Mouse (Mus musculus) ovary, postnatal 10 days (tissue): ENCODE results near the gene Josd1.
A peak's percentile ranks its signal among the peaks of the same experiment; 100 is the strongest.

Experiments
- DNase-seq: peaks from one replicate; pipeline ENCODE4 v3.0.0; 2022; ENCODE audit warnings: low spot score

Josd1 gene

DNA sequence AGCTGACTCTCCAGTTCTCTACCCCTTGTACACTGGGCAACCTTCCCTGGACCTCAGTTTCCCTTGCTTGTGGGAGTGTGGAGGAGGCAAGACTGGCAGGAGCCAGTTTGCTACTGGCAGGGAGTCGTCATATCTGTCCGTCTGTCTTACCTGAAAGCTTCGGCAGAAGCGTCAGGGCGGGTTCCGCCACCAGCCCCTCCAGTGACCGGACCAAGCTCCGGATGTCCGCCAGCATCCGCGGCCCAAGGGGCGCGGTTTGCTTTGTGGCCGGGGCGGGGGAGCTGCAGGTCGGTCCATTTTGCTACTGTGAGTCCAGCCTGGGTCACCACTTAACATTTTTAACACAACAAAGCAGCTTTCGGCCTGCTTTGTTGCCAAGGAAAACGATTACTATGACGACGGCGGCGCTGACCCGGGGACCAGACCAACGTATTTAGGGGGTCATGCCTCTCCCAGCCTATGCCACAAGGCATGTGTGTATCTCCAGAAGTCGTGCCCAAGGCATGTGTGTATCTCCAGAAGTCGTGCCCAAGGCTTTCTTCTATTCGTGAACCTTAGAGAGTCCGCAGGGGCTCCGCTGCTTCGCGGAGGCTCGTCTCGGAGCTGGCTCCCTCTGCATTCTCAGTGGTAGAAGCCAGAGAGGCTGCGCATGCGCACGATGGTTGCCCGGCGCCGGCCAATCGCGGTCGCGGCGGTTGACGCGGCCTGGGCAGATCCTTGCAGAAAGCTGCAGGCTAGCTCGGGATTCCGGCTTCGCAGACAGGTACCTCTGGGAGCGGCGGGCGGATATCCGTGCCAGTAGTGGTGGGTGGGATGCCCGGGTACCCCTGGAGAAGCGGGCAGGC, 29.0 kb downstream of the Josd1 start, which contains the start of the genes Fam227a and Cby1:
Fam227a (minus strand) TSS at position 426 of the 845 bp plus-strand sequence.
Cby1 (plus strand) TSS at position 669 of the 845 bp plus-strand sequence.
- peak; percentile 99 for DNase-seq

DNA sequence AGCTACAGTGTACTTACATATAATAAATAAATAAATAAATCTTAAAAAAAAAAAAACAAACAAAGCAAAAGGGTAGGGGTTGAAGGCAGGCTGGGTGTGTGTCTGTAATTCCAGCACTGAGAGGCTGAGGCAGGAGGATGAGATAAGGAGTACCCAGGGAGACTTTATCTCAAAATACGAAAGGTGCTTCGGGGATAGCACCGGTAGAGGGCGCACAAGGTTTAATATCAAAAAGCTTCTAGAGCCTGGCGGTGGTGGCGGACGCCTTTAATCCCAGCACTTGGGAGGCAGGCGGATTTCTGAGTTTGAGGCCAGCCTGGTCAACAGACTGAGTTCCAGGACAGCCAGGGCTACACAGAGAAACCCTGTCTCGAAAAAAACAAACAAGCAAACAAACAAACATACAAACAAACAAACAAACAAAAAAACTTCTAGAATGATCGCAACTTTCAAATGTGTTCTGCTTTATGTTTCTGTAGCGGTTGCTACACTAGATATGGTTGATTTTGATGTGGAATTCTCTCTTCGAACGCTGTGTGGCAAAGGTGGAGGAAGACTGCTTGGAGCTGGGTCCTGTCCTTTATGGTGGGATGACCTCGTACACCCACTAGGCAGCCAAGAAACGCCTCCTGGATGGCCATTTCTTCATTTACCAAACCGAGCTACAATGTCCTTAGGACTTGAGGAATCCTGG, 29.7 kb downstream of the Josd1 start:
- peak; percentile 42 for DNase-seq

DNA sequence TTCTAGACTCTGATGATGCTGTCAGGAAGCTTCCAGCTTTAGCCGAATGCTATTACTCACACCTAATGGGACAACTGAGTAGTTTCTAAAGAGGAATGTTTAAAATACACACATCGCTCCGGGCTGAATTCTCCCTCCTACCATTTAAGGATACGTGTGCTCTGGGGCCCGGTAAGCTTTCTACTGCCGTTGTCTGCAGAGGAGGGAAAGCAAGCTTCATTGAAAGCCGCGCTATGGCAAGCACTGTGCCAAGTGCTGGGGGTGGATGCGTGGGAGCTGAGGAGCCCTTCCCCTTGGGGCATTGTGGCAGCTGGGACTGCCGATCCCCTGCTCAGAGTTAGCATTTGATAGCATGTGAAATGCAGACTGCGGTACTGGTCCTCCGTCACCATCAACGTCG, 31.3 kb downstream of the Josd1 start:
- no peak for DNase-seq

DNA sequence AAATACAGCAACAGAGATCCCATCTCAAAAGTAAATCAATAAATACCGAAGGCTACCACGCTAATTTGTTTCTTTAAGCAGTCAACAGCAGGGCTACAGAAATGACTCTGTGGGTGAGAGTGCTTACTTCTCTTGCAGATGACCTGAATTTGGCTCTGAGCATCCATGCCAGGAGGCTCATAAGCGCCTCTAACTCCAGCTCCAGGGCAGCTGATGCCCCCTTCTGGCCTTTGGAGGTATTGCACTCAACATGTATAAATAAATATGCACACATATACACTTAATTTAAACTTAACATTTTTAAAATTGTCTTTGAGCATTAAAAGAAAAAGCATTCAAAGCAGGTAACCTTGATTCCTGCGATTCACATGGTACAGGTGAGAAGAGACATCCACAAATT, 36.2 kb downstream of the Josd1 start:
- DNase-seq: no peak

DNA sequence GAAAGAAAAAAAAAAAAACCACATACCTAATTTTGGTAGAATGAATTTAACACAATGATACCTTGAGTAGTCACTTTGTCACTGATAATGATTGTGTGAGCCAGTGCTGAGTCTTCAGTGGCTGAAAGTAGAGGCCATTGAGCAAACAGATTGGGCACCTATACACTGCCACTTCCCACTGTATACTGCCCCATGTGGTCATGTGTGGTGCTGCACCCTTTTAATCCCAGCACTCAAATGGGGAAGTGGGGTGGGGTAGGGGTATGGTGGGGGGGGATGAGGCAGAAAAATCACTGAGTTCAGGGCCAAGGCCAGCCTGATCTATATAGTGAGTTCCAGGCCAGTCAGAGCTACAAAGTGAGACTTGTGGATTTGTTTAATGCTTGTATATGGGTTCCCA, 37.1 kb downstream of the Josd1 start:
- DNase-seq: no peak

DNA sequence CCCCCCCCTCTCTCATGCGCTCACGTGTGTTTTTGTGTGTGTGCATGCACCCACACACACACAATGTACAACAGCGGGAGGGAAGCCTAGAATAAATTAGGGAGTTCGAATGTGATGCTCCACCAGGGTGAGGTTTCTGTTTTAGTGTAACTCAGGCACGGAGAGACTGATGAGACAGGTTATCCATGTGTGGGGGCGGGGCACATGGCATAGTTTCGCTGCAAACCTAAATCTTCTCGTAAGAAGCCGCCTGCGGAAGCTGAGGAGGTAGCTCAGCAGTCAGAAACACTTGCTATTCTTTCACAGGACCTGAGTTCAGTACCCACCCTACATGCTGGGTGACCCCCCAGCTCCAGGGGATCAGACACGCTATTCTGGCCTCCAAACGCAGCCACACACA, 39.6 kb downstream of the Josd1 start:
- no peak for DNase-seq

DNA sequence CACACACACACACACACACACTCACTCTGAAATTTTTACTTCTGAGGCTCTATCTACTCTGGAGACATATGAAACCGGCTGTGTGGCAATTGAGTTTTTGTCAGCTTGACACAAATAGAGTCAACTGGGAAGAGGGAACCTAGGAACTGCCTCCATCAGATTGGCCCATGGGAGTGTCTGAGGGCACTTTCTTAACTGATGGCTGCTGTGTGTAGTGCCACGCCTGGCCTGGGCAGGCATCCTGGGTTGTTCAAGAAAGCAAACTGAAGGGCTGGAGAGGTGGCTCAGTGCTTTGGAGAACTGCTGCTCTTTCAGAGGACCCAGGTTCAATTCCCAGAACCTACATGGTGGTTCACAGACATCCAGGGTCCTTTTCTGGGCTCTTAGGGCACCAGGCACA, 42.2 kb downstream of the Josd1 start:
- DNase-seq: no peak

DNA sequence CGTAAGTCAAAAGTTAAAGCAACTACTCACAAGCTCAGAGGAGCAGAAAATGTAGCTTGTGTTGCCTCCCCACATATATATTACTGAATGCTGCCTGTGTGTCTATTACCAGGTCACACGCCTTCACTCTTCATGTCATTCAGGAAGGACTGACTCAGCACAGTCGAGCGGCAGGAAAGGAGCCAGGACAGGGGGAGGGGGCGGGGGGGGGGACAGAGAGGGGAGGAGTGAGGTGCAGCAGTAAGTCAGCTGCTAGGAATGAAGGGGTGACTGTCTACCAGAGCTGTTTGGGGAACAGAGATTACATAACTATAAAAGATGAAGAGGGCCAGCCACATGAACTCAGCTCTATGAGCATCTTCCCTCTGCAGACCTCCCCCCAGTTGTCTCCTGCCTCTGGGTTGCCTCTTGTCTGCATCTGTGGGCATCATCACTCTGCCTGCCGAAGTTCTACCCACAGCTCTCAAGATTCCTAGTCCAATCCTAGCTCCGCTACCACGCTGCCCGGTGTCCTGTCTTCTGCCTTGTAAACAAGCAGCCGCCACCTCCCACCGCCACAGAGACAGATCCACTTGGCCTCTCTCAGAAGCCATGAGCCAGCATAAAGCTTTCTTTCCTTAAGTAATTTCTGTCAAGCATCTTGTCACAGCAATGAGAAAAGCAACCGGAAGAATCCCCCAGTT, 46.4 kb downstream of the Josd1 start:
- DNase-seq: no peak

DNA sequence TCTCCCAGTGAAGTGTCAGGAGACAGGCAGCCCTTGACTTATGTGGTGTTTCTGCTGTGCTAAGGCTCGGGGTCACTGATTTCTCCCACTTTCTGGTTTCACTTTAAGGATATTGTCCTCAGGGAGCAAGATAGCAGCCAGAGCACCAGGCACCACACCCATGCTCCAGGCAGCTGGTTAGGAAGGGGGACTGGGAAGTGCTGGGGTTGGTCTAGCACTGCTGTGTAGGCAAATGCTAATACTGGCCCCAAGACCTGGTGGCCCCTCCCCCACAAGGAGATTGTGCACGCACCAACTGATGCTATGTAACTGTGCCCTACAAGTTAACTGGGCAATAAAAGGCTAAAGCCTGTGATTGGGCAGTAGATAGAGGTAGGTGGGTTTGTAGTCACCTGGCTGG, 57.2 kb downstream of the Josd1 start:
- DNase-seq: no peak
